Mouse (Mus musculus) brain, embryonic 14.5 days (tissue): ENCODE data around the gene Tm6sf2.

Source experiments
- CTCF ChIP-seq: fragments of 200-500 bp; IDR thresholded peaks from 2 replicates; pipeline ENCODE4 v1.5.1; 2012; ENCODE audit warnings: inconsistent platforms, mild to moderate bottlenecking, moderate library complexity, borderline replicate concordance; ENCODE audit not compliant: insufficient read depth, insufficient read length; ENCODE audit errors: extremely low read depth
- POLR2A ChIP-seq: fragments of 200-500 bp; IDR thresholded peaks from 2 replicates; pipeline ENCODE4 v1.6.1; 2012; ENCODE audit warnings: mild to moderate bottlenecking, inconsistent platforms, borderline replicate concordance; ENCODE audit not compliant: poor library complexity, insufficient read depth, insufficient read length, severe bottlenecking; ENCODE audit errors: extremely low read depth

GRCm38 (mm10) chr8:70124992-70125391, 52.3 kb downstream of the Tm6sf2 start:
- TF ChIP-seq CTCF (no peak), POLR2A (no peak)
